Mouse (Mus musculus) T-helper 17 cell (primary cell): ENCODE results near the gene Trim30a.
"Not testable (repeated sequence)": the region's sequence is repeated elsewhere in the genome, so short reads cannot be mapped to it uniquely, and the experiment has no call there.

ENCODE experiments used
- in situ Hi-C, 2 experiments: fragments of 300-600 bp; cut with MboI, MseI; formaldehyde crosslinking; loops; 1 replicate in 1 of 2; 2 replicates in 1 of 2; pipeline ENCODE4 v1.15.1; 2025; ENCODE audit warnings: high pct_unique_total_duplicates in 2 of 2

The Trim30a gene

GRCm38 (mm10) chr7:104465065-104465744 lies at the start of gene Trim30a:
Gene Trim30a, minus strand, starts transcription at chr7:104465193.
- in situ Hi-C loops: no loop called here

- in situ Hi-C loops: not testable (repeated sequence)
Measured at GRCm38 (mm10) chr7:104507421-104508065, 42.5 kb upstream of the Trim30a start, which contains the start of gene Trim30d. Gene Trim30d, minus strand, starts transcription at chr7:104507849.

- in situ Hi-C loops: no loop called here
Measured at GRCm38 (mm10) chr7:104501589-104502371, 36.8 kb upstream of the Trim30a start.

GRCm38 (mm10) chr7:104501186-104501585 lies 36.2 kb upstream of the Trim30a start:
- in situ Hi-C loops: not testable (repeated sequence)

- in situ Hi-C loops: not testable (repeated sequence)
Measured at GRCm38 (mm10) chr7:104499464-104499863, 34.5 kb upstream of the Trim30a start.

- in situ Hi-C loops: loop anchor here (5.0 to 10.0 kb wide), 2 partner anchors 156 to 159 kb away; partner anchors contain the start of gene Olfr655 (in 2 of the 2)
Measured at GRCm38 (mm10) chr7:104445961-104446645, 18.9 kb downstream of the Trim30a start.

GRCm38 (mm10) chr7:104404460-104404950 lies 60.5 kb downstream of the Trim30a start:
- in situ Hi-C loops: no loop called here

GRCm38 (mm10) chr7:104401140-104401539 lies 63.9 kb downstream of the Trim30a start:
- in situ Hi-C loops: no loop called here

GRCm38 (mm10) chr7:104400698-104401097 lies 64.3 kb downstream of the Trim30a start, which contains the start of gene Trim30c:
Gene Trim30c, minus strand, starts transcription at chr7:104400837.
- in situ Hi-C loops: no loop called here

GRCm38 (mm10) chr7:104398492-104398891 lies 66.5 kb downstream of the Trim30a start:
- in situ Hi-C loops: no loop called here

GRCm38 (mm10) chr7:104369736-104370414 lies 95.1 kb downstream of the Trim30a start, which contains the start of gene Trim30b:
Gene Trim30b, minus strand, starts transcription at chr7:104369884.
- in situ Hi-C loops: loop anchor here (5.0 to 10.0 kb wide), 2 partner anchors 232 to 235 kb away; partner anchors contain the start of gene Olfr655 (in 2 of the 2)

GRCm38 (mm10) chr7:104366339-104366738 lies 98.7 kb downstream of the Trim30a start:
- in situ Hi-C loops: loop anchor here in 1 of 2 experiments (5.0 kb wide), 1 partner anchor 236 kb away; the partner anchor contains the start of gene Olfr655
